Mouse (Mus musculus): ENCODE measurements around the gene Ppil1.
A peak's percentile ranks its signal among the peaks of the same experiment; 100 is the strongest.
"Not testable (repeated sequence)": the region's sequence is repeated elsewhere in the genome, so short reads cannot be mapped to it uniquely, and the experiment has no call there.

The Ppil1 gene

DNA sequence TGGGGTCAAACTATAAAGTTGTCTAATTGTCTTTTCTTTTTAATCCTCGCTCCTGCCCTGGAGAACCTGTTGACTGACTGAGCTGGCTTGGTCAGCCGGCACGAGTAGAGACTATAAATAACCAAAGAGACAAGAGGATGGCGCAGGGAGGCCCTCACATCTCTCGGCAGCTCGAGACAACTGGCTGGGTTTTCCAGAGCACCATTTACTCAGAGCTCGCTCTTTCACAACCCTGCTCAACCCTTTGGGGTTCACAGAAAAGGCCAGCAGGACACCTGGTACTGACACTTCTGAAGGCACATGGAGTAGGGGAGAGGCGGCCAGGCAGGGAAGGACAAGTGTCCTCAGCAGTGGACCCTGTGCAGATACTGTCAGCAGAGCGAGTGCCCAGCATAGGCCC, 10.3 kb downstream of the Ppil1 start:
- no peak for DNase-seq (ENCODE audit: low spot score in 2 of 2)

DNA sequence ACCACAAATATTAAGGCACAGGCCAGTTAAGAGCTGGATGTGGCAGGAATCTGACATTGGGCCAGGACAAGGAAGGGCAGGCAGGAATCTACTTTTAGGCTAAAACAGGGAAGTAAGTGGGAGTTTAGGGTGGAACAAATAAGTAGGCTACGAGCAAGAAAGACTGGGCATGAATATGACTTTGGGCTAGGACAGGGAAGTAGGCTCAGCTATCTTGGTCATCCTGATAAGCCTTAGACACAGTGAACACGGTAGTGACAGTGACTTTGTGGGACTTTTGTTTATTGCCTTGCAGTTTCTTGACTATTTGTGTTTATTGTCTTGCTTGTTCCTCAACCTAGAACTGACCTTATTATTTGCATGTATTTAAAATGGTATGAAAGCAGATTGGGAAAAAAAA, 10.8 kb downstream of the Ppil1 start:
- no peak for DNase-seq (ENCODE audit: low spot score in 2 of 2)

- peak in 1 of 2 experiments; percentile 51 for DNase-seq (ENCODE audit: low spot score in 2 of 2)
These were observed 12.2 kb downstream of the Ppil1 start for GRCm38 (mm10) chr17:29251608-29252390.

DNA sequence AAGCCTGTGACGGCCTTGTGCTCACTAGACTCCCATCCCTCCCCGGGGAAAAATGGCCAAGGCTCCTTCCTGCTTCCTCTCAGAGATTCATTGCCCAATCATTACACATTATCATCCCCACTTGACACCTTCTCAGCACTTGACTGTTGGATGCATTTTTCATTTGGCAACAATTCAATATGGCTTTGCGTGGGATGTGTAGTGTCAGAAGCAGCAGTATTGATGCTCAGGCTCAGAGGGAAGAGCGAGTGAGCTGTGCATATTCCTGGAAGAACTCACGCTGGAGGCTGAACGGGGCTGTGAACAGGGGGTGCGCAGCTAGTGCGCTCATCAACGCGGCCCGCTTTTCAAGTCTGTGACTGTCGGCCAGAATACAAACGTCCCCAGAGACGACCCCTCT, 13.0 kb downstream of the Ppil1 start:
- DNase-seq (ENCODE audit: low spot score in 2 of 2) = not testable (repeated sequence)

DNA sequence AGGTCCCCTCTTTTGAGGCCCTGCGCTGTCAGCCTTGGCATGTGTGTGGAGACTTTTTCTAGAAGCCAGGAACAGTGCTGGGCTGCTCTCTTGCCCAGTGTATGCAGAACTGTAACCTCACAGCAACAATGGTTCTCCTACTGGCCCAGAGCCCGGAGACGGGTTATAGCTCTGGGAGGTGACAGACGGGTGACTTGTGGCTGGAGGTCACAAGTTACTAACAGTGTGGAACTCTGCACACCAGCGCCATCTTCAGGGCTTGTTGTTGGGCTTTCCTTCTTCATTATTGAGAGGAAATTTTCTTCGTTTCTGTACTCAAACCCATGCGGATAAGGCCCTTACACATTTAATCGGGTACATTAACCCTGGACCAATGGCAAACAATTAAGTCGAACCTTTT, 14.5 kb downstream of the Ppil1 start:
- DNase-seq (ENCODE audit: low spot score in 2 of 2) = peak in 1 of 2 experiments; percentile 61

GRCm38 (mm10) chr17:29247881-29248280, 16.1 kb downstream of the Ppil1 start:
- no peak for DNase-seq (ENCODE audit: low spot score in 2 of 2)

DNA sequence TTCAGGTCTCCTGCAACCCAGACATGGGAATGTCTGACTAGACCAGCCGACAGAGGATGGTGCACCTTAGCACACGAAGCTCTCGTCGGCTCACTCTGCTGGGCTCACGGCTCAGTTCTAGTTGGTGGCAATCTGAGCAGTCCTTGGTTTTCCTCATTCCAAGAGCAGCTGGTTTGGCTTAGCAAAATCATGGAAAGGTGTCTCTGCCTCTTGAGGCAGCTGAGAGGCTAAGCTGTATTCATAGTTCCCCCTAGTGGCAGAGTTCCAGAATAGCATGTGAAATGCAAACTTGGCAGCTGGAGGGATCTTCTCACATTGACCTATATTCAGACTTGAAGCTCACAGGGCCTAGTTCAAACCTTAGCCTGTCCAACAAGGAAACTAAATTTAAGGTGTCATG, 17.4 kb downstream of the Ppil1 start:
- peak in 1 of 2 experiments; percentile 36 for DNase-seq (ENCODE audit: low spot score in 2 of 2)

- no peak for DNase-seq (ENCODE audit: low spot score in 2 of 2)
These were observed 18.3 kb downstream of the Ppil1 start for GRCm38 (mm10) chr17:29245725-29246124.

- DNase-seq (ENCODE audit: low spot score in 2 of 2) = no peak
These were observed 19.1 kb downstream of the Ppil1 start for GRCm38 (mm10) chr17:29244912-29245311.

DNA sequence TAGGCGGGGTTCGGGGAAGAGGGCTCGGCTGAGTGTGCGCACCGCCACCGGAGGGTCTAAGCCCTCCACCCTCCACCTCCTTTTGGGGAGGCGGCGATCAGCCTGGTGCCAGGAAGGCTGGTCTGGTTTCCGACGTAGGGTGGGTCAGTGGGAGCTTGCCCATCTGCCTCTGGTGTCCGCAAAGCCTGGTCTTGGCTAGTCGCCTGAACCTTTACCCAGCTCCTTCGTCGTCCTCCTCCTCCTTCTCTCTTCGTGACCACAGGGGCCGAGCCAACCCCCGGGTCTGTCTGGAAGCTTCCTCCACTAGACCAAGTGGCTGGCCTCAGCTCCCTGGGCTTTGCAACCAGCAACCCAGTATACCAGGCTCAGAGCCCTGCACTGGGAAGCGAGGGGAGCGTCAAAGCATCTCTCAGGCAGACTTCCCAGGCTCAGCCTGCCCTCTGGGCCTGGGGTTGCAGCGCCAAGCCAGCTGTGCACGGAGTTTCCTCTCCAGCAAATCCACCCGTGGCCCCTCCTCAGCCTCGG, 25.5 kb downstream of the Ppil1 start:
- DNase-seq (ENCODE audit: low spot score in 2 of 2) = peak in 1 of 2 experiments; percentile 30

- DNase-seq (ENCODE audit: low spot score in 2 of 2) = peak; percentile 33 to 41
These were observed 26.1 kb downstream of the Ppil1 start, which contains the start of gene Cpne5 for GRCm38 (mm10) chr17:29237772-29238420. Gene Cpne5, minus strand, starts transcription at chr17:29238167.

GRCm38 (mm10) chr17:29237267-29237771, 26.7 kb downstream of the Ppil1 start:
- DNase-seq (ENCODE audit: low spot score in 2 of 2) = no peak

DNA sequence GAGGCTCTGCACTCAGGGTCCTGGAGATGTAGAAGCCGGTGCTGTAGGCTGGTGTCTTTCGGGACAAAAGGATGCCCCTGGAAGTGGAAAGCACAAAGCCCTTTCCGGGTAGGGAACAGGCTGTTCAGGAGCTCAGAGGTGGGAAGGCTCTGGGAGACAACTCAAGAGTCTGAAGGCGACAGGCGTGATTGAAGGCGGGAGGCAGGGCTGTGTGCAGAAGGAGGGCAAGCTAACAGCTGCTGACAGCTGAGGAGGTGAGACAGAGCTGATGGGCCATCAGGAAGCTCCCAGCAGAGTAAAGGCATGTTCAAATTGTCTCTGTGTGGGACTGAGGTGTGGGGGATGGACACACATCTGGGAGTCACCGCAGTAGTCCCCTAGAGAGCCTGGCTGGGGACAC, 27.9 kb downstream of the Ppil1 start:
- no peak for DNase-seq (ENCODE audit: low spot score in 2 of 2)

- no peak for DNase-seq (ENCODE audit: low spot score in 2 of 2)
These were observed 32.9 kb downstream of the Ppil1 start for GRCm38 (mm10) chr17:29231109-29231508.

GRCm38 (mm10) chr17:29220631-29221030, 43.4 kb downstream of the Ppil1 start:
- no peak for DNase-seq (ENCODE audit: low spot score in 2 of 2)

DNA sequence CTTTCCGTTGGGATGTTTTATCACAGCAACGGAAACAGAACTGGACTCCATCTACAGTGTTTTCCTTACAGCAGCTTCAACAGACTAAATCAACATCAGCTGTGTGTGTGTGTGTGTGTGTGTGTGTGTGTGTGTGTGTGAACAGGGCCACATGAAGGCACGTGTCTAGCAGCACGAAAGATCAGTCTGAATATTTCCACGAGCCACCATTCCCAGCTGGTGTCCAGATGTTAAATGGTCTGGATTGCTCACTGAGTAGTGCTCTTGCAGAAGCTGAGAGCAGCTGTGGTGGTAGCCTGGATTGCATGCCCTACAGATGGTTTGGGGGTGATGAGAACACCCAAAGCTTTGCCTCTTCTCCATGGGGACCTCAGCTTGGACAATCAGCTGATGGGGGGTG, 46.0 kb downstream of the Ppil1 start:
- DNase-seq (ENCODE audit: low spot score in 2 of 2) = no peak

- DNase-seq (ENCODE audit: low spot score in 2 of 2) = no peak
These were observed 47.9 kb downstream of the Ppil1 start for GRCm38 (mm10) chr17:29216078-29216477.

GRCm38 (mm10) chr17:29214655-29215054, 49.3 kb downstream of the Ppil1 start:
- DNase-seq (ENCODE audit: low spot score in 2 of 2) = no peak

- DNase-seq (ENCODE audit: low spot score in 2 of 2) = no peak
These were observed 49.9 kb downstream of the Ppil1 start for GRCm38 (mm10) chr17:29214193-29214456.

DNA sequence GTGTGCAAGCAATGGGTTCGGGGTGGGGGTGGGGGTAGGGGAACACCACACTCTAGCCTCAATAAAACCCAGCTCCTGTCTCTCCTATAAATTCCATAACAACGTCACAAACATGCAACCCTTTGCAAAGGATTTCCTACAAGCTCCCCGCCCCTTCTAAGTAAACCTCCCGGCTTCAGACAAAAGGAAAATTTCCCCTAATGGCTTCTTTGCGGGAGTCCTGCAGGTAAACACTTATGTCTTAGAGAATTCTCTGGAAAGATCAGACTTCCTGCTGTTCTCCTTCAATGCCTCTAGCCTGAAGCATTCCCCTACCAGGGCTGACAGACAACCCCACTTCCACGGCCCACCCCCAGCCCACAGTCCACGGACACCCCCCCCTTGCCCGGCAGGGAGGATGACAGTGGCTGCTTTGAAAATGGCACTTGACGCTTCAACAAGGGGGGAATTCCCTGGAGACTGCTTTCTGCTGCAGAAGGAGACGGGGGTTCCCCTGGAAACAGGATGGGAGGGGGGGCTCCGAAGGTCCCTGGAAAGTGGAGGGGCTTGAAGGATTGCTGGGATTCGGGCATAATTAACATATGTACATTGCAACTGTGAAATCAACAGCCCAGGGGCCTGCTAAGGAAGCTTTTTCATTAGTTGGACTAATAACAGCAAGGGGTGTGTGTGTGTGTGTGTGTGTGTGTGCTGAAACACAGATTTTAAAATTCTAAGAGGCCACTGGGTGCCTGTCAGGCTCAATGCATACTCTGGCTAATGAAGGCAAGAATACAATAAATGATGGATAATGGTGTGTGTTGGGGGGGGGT, 50.4 kb downstream of the Ppil1 start:
- no peak for DNase-seq (ENCODE audit: low spot score in 2 of 2)

GRCm38 (mm10) chr17:29211836-29212235, 52.1 kb downstream of the Ppil1 start:
- no peak for DNase-seq (ENCODE audit: low spot score in 2 of 2)

DNA sequence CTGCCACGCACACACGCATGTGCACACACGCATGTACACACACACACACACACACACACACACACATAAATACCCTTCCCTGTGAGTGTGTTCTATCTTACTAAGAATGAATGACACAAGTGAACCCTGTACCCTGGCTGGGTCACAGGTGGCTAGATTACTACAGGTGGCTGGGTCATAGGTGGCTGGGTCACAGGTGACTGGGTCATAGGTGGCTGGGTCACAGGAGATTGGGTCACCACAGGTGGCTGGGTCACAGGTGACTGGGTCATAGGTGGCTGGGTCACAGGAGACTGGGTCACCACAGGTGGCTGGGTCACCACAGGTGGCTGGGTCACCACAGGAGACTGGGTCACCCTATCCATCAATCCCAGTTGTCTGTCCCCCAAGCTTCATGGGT, 53.9 kb downstream of the Ppil1 start:
- no peak for DNase-seq (ENCODE audit: low spot score in 2 of 2)

Data from cerebellum, postnatal 4 days (tissue).